Mouse (Mus musculus): ENCODE measurements around the gene Igf1. TPM values are rescaled to one million over a fixed set of nuclear protein-coding genes. Genes with fewer than 3 reads are reported as not detected.

Igf1 gene
- polyA plus RNA-seq (2016; fragmentation: Nextera tagmentation; extraction: Ambion mirVana): 22.8 and 24.1 TPM in 2 replicates

DNA sequence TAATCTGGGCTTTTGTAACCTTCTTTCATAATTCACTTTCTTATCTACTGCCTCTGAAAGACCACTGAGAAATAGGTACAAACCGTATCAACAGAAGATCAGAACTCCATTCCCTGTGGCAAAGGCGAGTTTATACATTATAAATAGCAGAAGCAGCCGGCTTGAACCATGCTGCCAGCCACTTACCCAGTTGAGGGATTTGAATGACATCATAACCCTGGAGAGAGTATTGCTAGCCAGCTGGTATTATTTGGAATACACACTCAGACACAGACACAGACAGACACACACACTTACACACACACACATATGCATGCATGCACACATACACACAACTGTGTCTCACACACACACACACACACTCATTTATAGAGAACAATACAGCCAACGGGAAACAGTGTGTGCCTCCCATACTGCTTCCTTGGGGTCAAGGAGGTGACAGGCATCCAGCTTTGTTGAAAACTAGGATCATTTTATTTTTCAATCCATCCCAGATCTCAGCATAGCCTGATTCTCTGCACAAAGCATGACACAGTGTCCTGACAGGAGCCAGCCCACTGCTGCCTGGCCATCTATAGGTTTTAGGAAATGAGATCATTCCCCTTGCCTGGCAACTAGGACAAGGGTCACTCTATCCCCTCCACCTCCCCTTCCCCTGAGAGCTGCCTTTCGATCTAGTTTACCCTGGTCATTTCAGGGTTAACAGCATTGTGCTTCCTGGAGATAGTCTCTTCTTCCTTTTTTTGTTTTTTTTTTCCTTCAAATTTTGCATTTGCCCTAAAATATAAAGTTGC, at the start of gene Igf1:
Igf1 (plus strand) TSS at position 253 of the 794 bp plus-strand sequence.
- peak within 1 kb of the TSS; percentile 63 for H3K4me3 ChIP-seq
- peaks cover 49% of the 10 kb centered on the region for H3K4me1 ChIP-seq
- no peaks in the 10 kb centered on the region for H3K9me3 ChIP-seq
- WGBS: 35% methylated on average over 5 of the region's 5 CpGs
- no peaks in the 10 kb centered on the region for H3K27me3 ChIP-seq (ENCODE audit: insufficient read depth, poor library complexity, severe bottlenecking)
- no peak for DNase-seq (ENCODE audit: low spot score)
- no peaks in the 10 kb centered on the region for H3K36me3 ChIP-seq
- H3K27ac ChIP-seq: peak within 1 kb of the TSS; percentile 79

GRCm38 (mm10) chr10:87812157-87813072, 45.6 kb upstream of the Igf1 start:
- DNase-seq (ENCODE audit: low spot score): no peak
- peaks cover 14% of the 10 kb centered on the region for H3K4me1 ChIP-seq
- no peaks in the 10 kb centered on the region for H3K27me3 ChIP-seq (ENCODE audit: insufficient read depth, poor library complexity, severe bottlenecking)
- H3K4me3 ChIP-seq: peak overlapping the region; percentile 23; the same call in 1 of the 2 replicates
- peak overlapping the region; percentile 72 for H3K27ac ChIP-seq
- H3K36me3 ChIP-seq: no peaks in the 10 kb centered on the region
- WGBS: 18% methylated on average over 8 of the region's 8 CpGs
- no peaks in the 10 kb centered on the region for H3K9me3 ChIP-seq

DNA sequence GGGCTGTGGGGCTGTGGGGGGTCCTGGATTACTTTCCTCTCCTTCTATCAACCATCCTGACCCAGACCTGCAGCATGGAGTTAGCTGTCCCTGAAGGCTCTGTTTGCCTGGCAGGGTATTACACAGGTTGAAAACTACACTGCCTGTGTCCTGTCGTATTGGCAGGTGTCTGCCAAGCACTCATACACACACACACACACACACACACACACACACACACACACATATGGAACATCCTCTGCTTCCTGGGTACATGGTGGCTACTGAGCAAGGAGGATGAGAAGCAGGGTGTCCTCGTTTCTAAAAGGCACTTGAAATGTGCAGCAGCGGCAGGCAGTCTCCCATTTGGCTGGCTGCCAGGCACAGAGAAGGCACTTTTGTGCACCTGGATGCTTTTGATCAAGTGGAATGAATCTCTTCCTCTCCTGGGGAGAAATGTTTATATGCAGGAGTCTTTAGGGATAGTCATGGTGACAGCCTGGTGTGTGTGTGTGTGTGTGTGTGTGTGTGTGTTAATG, 44.9 kb upstream of the Igf1 start:
- WGBS: 14% methylated on average over 3 of the region's 3 CpGs
- Histone ChIP-seq H3K27me3 (ENCODE audit: insufficient read depth, poor library complexity, severe bottlenecking) (no peaks in the 10 kb centered on the region), H3K4me1 (peaks cover 14% of the 10 kb centered on the region), H3K4me3 (0 out of 2 replicates have a peak overlapping the region, but pooled peaks have one; percentile 23), H3K27ac (peak overlapping the region; percentile 72), H3K9me3 (no peaks in the 10 kb centered on the region), H3K36me3 (no peaks in the 10 kb centered on the region)
- no peak for DNase-seq (ENCODE audit: low spot score)

DNA sequence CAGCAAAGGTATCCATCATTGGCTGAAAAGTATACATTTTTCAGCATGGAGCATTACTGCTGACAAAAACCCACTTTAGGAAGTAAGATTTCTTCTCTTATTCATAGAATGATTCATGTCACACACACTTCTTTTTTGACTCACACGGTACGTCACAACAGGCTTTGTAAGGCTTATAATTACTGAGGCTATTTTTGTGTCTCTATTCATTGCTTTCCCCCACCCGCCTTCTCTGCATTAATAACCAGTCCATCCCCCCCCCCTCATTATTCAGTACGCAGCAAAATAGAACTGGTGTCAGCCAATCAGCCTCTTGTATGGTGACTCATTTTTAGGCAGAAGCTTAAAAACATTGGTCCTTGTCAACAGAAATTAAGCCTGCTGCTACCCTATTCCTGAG, 41.2 kb upstream of the Igf1 start:
- H3K9me3 ChIP-seq: no peaks in the 10 kb centered on the region
- no peak overlapping the region for H3K27ac ChIP-seq
- H3K27me3 ChIP-seq (ENCODE audit: insufficient read depth, poor library complexity, severe bottlenecking): no peaks in the 10 kb centered on the region
- H3K36me3 ChIP-seq: no peaks in the 10 kb centered on the region
- DNase-seq (ENCODE audit: low spot score): no peak
- H3K4me3 ChIP-seq: no peak overlapping the region
- 90% methylated on average over 4 of the region's 4 CpGs for WGBS
- peaks cover 14% of the 10 kb centered on the region for H3K4me1 ChIP-seq

DNA sequence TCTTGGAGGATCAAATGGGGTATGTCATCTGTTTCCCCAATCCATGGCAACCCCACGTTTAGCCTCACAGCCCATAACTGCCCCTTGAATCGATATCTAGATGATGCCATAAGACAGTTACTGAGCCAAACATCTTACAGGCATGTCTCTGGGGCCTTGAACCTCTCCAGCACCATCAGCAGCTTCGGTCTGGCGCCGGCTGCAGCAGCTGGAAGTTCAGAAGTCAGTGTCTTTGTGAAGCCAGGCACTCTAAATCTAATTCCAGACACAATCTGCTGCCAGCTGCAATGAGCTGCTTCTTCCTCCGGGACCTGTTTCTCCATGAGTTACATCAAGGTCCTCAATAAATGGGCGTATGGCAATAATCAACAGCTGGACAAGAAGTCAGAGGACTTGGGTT, 40.3 kb upstream of the Igf1 start:
- H3K4me3 ChIP-seq: no peak overlapping the region
- no peak overlapping the region for H3K27ac ChIP-seq
- no peak for DNase-seq (ENCODE audit: low spot score)
- peaks cover 6% of the 10 kb centered on the region for H3K4me1 ChIP-seq
- H3K27me3 ChIP-seq (ENCODE audit: insufficient read depth, poor library complexity, severe bottlenecking): no peaks in the 10 kb centered on the region
- H3K9me3 ChIP-seq: no peaks in the 10 kb centered on the region
- H3K36me3 ChIP-seq: no peaks in the 10 kb centered on the region
- WGBS: 82% methylated on average over 7 of the region's 7 CpGs

- H3K4me3 ChIP-seq: no peak overlapping the region
- no peaks in the 10 kb centered on the region for H3K36me3 ChIP-seq
- no peak for DNase-seq (ENCODE audit: low spot score)
- H3K27me3 ChIP-seq (ENCODE audit: insufficient read depth, poor library complexity, severe bottlenecking): no peaks in the 10 kb centered on the region
- H3K27ac ChIP-seq: no peak overlapping the region
- WGBS: 76% methylated on average over 10 of the region's 10 CpGs
- H3K9me3 ChIP-seq: no peaks in the 10 kb centered on the region
- no peaks in the 10 kb centered on the region for H3K4me1 ChIP-seq
Measured at GRCm38 (mm10) chr10:87821906-87822305, 36.2 kb upstream of the Igf1 start.

- Histone ChIP-seq H3K9me3 (no peaks in the 10 kb centered on the region), H3K27me3 (ENCODE audit: insufficient read depth, poor library complexity, severe bottlenecking) (no peaks in the 10 kb centered on the region), H3K4me1 (no peaks in the 10 kb centered on the region), H3K4me3 (no peak overlapping the region), H3K27ac (no peak overlapping the region), H3K36me3 (no peaks in the 10 kb centered on the region)
- no peak for DNase-seq (ENCODE audit: low spot score)
- 94% methylated on average over 2 of the region's 2 CpGs for WGBS
Measured at GRCm38 (mm10) chr10:87830012-87830411, 28.1 kb upstream of the Igf1 start.

GRCm38 (mm10) chr10:87830639-87831038, 27.4 kb upstream of the Igf1 start:
- Histone ChIP-seq H3K36me3 (no peaks in the 10 kb centered on the region), H3K4me1 (no peaks in the 10 kb centered on the region), H3K4me3 (no peak overlapping the region), H3K9me3 (no peaks in the 10 kb centered on the region), H3K27ac (no peak overlapping the region), H3K27me3 (ENCODE audit: insufficient read depth, poor library complexity, severe bottlenecking) (no peaks in the 10 kb centered on the region)
- 85% methylated on average over 2 of the region's 2 CpGs for WGBS
- DNase-seq (ENCODE audit: low spot score): no peak

DNA sequence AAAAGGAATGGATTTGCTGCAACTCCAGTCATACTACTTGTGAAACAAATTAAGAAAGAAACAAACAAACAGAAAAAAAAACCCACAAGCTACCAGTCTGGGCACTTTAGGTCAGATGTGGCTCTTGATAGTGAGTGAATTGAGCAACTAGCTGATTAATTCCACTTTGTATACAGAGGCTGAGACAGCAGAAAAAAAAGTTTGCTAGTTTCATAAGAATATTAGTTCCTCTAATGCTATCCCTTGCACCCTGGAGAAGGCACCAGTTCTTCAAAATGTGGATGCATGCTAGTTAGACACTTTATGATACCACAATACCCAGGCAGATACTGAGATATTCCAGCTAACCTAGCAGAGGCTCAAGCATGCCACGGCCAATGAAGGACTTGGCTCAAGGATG, 26.0 kb upstream of the Igf1 start:
- no peaks in the 10 kb centered on the region for H3K27me3 ChIP-seq (ENCODE audit: insufficient read depth, poor library complexity, severe bottlenecking)
- H3K27ac ChIP-seq: no peak overlapping the region
- no peaks in the 10 kb centered on the region for H3K36me3 ChIP-seq
- H3K9me3 ChIP-seq: no peaks in the 10 kb centered on the region
- DNase-seq (ENCODE audit: low spot score): no peak
- H3K4me1 ChIP-seq: no peaks in the 10 kb centered on the region
- no peak overlapping the region for H3K4me3 ChIP-seq
- 79% methylated on average over 1 of the region's 1 CpGs for WGBS

- 89% methylated on average over 1 of the region's 1 CpGs for WGBS
Measured at GRCm38 (mm10) chr10:87839454-87839853, 18.6 kb upstream of the Igf1 start.

DNA sequence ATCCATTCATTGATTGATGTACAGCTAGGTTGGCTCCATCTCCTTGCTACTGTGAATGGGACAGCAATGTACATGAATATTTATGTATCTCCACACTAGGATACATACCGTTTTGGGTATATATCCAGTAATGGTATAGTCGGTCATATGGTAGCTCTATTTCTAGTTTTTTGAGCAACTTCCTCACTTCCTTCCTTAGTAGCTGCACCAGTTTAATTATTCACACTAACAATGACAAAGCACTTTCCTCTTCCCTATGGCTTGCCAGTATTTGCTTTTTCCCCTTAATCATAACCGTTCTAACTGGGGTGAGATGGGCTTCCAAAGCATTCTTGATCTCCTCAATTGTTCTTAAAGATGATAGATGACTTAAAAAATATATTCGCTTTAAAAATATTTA, 15.6 kb upstream of the Igf1 start:
- Histone ChIP-seq H3K9me3 (no peaks in the 10 kb centered on the region), H3K27ac (no peak overlapping the region), H3K4me1 (0 out of 2 replicates have a peak, but pooled peaks cover 7% of the 10 kb centered on the region), H3K27me3 (ENCODE audit: insufficient read depth, poor library complexity, severe bottlenecking) (no peaks in the 10 kb centered on the region), H3K4me3 (no peak overlapping the region), H3K36me3 (no peaks in the 10 kb centered on the region)
- 83% methylated on average over 4 of the region's 4 CpGs for WGBS
- DNase-seq (ENCODE audit: low spot score): no peak

More at GRCm38 (mm10) chr10:87839454-87839853, 18.6 kb upstream of the Igf1 start:
- H3K4me3 ChIP-seq: no peak overlapping the region
- no peaks in the 10 kb centered on the region for H3K4me1 ChIP-seq
- no peaks in the 10 kb centered on the region for H3K27me3 ChIP-seq (ENCODE audit: insufficient read depth, poor library complexity, severe bottlenecking)
- H3K27ac ChIP-seq: no peak overlapping the region
- DNase-seq (ENCODE audit: low spot score): no peak
- H3K9me3 ChIP-seq: no peaks in the 10 kb centered on the region
- H3K36me3 ChIP-seq: no peaks in the 10 kb centered on the region

DNA sequence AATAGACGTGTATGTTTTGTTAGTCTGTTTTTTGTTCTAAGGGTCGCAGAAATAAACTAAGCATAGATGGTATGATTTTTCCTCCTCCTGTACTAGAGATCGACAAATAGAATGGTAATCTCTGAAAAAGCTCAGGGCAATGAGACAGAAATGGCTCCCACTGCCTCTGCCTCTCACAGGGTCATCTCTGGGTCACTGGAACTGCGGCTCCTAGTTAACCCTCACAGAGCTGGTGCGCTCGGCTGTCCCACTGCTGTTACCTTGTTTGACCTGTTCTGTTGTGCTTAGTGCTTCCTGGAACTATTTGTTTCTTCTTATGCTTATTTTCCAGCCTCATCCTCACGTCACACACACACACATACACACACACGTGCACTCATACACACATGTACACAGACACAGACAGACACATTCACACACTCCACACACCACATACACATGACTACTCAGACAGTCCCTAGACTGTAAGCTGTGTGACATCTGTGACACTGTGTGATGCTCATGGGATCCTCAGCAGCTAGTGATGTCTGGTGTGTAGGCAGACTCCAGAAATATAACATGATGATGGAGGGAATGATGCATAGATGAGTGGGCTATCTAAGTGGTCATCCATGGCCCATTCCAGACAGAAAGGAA, 13.0 kb upstream of the Igf1 start:
- 0 out of 2 replicates have a peak, but pooled peaks cover 7% of the 10 kb centered on the region for H3K4me1 ChIP-seq
- no peak for DNase-seq (ENCODE audit: low spot score)
- WGBS: 43% methylated on average over 8 of the region's 8 CpGs
- no peak overlapping the region for H3K4me3 ChIP-seq
- H3K36me3 ChIP-seq: no peaks in the 10 kb centered on the region
- no peaks in the 10 kb centered on the region for H3K9me3 ChIP-seq
- no peaks in the 10 kb centered on the region for H3K27me3 ChIP-seq (ENCODE audit: insufficient read depth, poor library complexity, severe bottlenecking)
- H3K27ac ChIP-seq: 0 out of 2 replicates have a peak overlapping the region, but pooled peaks have one; percentile 38
